Mouse (Mus musculus) left cerebral cortex, postnatal 4 days (tissue): Measurements from ENCODE around the gene Tbx10. TPM values are rescaled to one million over a fixed set of nuclear protein-coding genes. Genes with fewer than 3 reads are reported as not detected.

ENCODE experiments used
- DNase-seq: peaks from one replicate; pipeline ENCODE4 v3.0.0-alpha.2; 2022
- intact Hi-C: fragments of 180-260 bp; cut with DNase I; formaldehyde crosslinking; loops from one replicate; pipeline ENCODE4 v1.15.1; 2025
- total RNA-seq, 2 experiments: library from RNA; stranded (reverse); gene quantifications; 2 replicates each; pipeline ENCODE4 v1.2.3; 2021

The Tbx10 gene
- total RNA-seq, 2 experiments from 2014 or later: not detected

GRCm38 (mm10) chr19:4000949-4001525, 8.5 kb downstream of the Tbx10 start:
- DNase-seq: no peak
- intact Hi-C loops: no loop called here

GRCm38 (mm10) chr19:4001752-4002151, 9.2 kb downstream of the Tbx10 start:
- DNase-seq: no peak
- intact Hi-C loops: no loop called here

GRCm38 (mm10) chr19:4003112-4003511, 10.6 kb downstream of the Tbx10 start, which contains the start of gene Doc2g:
TSS of gene Doc2g (plus strand) at chr19:4003313.
- no peak for DNase-seq
- intact Hi-C loops: no loop called here

GRCm38 (mm10) chr19:4003641-4004040, 11.1 kb downstream of the Tbx10 start:
- intact Hi-C loops: no loop called here
- DNase-seq: no peak

GRCm38 (mm10) chr19:4004331-4004730, 11.8 kb downstream of the Tbx10 start:
- intact Hi-C loops: no loop called here
- no peak for DNase-seq

GRCm38 (mm10) chr19:4005091-4005490, 12.5 kb downstream of the Tbx10 start:
- DNase-seq: no peak
- intact Hi-C loops: no loop called here

- DNase-seq: no peak
- intact Hi-C loops: no loop called here
Measured at GRCm38 (mm10) chr19:4005971-4006370, 13.4 kb downstream of the Tbx10 start.

- intact Hi-C loops: loop anchor here (10.0 kb wide), 1 partner anchor 204 kb away; the partner anchor contains the start of genes AC109138.7 and Clcf1
Measured at GRCm38 (mm10) chr19:4011086-4011485, 18.5 kb downstream of the Tbx10 start.

GRCm38 (mm10) chr19:4012432-4013022, 20.0 kb downstream of the Tbx10 start, which contains the start of gene Ndufv1:
TSS of gene Ndufv1 (minus strand) at chr19:4012806.
- intact Hi-C loops: loop anchor here (10.0 kb wide), 1 partner anchor 202 kb away; the partner anchor contains the start of genes AC109138.7 and Clcf1
- DNase-seq: peak; percentile 96

More at GRCm38 (mm10) chr19:4011086-4011485, 18.5 kb downstream of the Tbx10 start:
- DNase-seq: no peak

- no peak for DNase-seq
- intact Hi-C loops: loop anchor here (10.0 kb wide), 1 partner anchor 202 kb away; the partner anchor contains the start of genes AC109138.7 and Clcf1
Measured at GRCm38 (mm10) chr19:4013066-4013465, 20.5 kb downstream of the Tbx10 start.

- intact Hi-C loops: loop anchor here (10.0 kb wide), 1 partner anchor 200 kb away; the partner anchor contains the start of genes AC109138.7 and Clcf1
- DNase-seq: no peak
Measured at GRCm38 (mm10) chr19:4014802-4015201, 22.2 kb downstream of the Tbx10 start.

GRCm38 (mm10) chr19:4015635-4016034, 23.1 kb downstream of the Tbx10 start:
- intact Hi-C loops: loop anchor here (10.0 kb wide), 1 partner anchor 199 kb away; the partner anchor contains the start of genes AC109138.7 and Clcf1
- no peak for DNase-seq

- intact Hi-C loops: loop anchor here (10.0 kb wide), 1 partner anchor 197 kb away; the partner anchor contains the start of genes AC109138.7 and Clcf1
- no peak for DNase-seq
Measured at GRCm38 (mm10) chr19:4017921-4018587, 25.5 kb downstream of the Tbx10 start.

GRCm38 (mm10) chr19:4018743-4019583, 26.4 kb downstream of the Tbx10 start:
- peak; percentile 79 for DNase-seq
- intact Hi-C loops: loop anchor here (10.0 kb wide), 1 partner anchor 196 kb away; the partner anchor contains the start of genes AC109138.7 and Clcf1

- intact Hi-C loops: no loop called here
Measured at GRCm38 (mm10) chr19:4023185-4023584, 30.6 kb downstream of the Tbx10 start.

GRCm38 (mm10) chr19:4027576-4027975, 35.0 kb downstream of the Tbx10 start:
- intact Hi-C loops: no loop called here
- DNase-seq: no peak

More at GRCm38 (mm10) chr19:4023185-4023584, 30.6 kb downstream of the Tbx10 start:
- DNase-seq: no peak

GRCm38 (mm10) chr19:4032668-4033067, 40.1 kb downstream of the Tbx10 start:
- intact Hi-C loops: no loop called here
- DNase-seq: no peak

- no peak for DNase-seq
- intact Hi-C loops: no loop called here
Measured at GRCm38 (mm10) chr19:4033298-4033697, 40.7 kb downstream of the Tbx10 start.

GRCm38 (mm10) chr19:4033742-4034141, 41.2 kb downstream of the Tbx10 start:
- intact Hi-C loops: no loop called here
- no peak for DNase-seq

- intact Hi-C loops: no loop called here
Measured at GRCm38 (mm10) chr19:4036327-4037045, 43.9 kb downstream of the Tbx10 start.

More at GRCm38 (mm10) chr19:4036327-4037045, 43.9 kb downstream of the Tbx10 start:
- no peak for DNase-seq
